Mouse (Mus musculus) WW6 (cell line): Measurements from ENCODE around the gene Cpeb2.

Experiments used
- DNase-seq: peaks from one replicate; pipeline ENCODE4 v3.0.0-alpha.2; 2013; ENCODE audit warnings: low read depth, low spot score

Gene Cpeb2

DNA sequence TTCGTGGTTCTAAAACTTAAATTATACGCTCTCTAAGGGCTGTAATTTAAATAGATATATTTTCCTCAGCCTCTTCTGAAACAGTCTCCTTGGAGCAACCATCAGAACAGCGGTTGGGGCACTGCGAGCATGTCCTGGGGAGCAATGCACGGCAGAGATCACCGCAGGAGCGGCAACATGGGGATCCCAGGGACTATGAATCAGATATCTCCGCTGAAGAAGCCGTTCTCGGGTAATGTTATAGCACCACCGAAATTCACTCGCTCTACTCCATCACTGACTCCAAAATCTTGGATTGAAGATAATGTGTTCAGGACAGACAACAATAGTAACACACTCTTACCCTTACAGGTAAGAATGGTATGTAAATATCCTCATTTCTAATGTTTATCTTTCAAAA, 4.3 kb downstream of the Cpeb2 start:
- DNase-seq = no peak

DNA sequence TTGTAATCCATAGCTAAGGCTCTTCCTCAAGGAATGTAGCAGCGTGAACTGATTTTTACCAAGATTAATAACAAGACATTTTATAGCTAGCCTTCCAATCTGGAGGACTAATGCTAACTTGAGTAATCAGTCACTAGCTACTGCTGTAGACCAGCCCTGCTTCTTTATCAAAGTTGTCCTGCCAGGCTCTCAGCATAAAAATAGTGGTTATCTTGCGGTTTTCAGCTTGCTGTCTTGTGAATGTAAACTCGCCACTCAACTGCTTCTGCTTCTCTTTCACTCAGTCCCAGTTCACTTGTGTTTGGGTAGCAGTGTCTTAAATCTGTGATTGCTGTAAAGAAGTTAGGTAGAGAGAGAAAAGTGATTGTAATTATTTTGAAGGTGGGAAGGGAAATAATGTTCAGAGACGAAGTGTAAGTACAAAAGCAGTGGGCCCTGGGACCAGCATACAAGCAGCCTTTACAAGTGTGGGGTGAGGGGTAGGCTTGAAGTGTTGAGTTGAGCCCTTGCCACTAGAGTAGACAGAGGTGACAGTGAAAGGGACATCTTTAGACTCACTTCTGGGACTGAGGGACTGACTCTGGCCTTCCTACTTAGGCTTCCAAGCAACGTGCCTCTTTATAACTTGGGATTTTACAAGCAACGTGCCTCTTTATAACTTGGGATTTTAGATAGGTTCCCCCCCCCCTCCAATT, 6.3 kb downstream of the Cpeb2 start:
- DNase-seq = no peak

DNA sequence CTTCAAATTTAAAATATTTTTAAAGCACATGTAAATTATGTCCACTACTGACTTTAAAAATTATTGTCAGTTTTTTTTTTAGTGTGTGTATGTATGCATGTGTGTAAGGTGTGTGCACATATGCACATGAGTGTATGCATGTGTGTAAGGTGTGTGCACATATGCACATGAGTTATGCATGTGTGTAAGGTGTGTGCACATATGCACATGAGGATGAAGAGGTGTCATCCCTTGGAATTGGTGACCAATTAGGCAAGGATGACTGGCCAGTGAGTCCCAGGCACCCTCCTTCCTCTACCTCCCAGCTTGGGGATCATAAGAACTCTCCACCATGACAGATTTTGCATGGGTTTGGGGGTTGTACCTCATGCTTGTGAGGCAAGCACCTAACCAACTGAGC, 7.8 kb downstream of the Cpeb2 start:
- DNase-seq = no peak

DNA sequence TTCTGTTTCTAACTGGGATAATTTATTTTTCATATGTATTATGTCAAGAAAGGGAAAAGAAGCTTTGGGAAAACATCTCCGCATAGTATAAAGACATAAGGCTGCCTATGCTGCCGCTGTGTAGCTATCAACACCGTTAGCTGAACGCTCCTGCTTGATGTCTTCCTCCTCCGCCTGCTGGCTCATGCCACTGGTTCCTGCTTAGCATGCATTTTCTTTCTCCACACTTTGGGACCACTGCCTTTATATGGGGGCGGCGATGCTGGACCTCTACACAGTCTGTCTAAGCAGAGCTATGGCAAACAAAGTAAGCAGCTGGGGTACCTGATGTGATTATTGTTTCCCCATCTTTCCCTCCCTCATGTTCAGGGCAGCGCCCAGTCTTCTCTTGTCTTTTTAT, 13.3 kb downstream of the Cpeb2 start:
- no peak for DNase-seq

DNA sequence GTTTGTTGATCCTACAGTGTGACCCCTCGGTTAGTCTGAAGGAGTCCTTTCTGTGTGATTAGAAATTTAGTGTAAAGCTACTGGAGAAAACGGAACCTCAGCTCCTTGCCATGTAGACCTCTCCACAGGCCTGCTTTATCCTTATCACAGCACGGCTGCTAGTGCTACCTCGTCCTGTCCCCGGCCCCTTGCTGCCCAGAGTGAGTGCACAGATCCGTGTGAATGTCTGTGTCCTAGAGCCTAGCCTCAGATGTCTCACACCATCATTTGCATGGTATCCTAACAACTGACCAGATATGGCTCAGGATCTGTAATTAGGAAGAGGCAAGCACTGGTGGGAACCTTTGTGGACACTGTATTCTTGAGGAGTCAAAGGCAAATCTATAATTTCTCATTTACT, 14.0 kb downstream of the Cpeb2 start:
- no peak for DNase-seq

DNA sequence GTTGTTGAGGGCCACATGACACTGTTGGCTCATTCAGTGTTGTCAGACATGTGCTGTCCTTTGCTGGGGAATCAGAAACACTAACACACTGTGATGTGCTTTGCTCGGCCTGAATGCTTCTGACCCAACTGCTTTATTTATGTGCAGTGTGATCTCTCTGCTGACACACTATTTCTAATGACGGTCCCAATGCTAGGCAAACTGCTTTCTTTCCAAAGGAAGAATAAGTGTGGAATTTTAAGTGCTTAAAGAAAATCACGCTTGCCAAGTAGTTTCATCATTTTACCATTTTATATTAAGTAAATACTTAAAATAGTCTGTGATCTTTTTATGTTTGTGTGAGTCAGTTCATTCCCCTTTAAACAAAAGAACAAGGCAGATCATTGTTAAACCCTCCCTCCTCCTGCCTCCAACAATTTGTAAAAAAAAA, 15.0 kb downstream of the Cpeb2 start:
- DNase-seq = no peak

DNA sequence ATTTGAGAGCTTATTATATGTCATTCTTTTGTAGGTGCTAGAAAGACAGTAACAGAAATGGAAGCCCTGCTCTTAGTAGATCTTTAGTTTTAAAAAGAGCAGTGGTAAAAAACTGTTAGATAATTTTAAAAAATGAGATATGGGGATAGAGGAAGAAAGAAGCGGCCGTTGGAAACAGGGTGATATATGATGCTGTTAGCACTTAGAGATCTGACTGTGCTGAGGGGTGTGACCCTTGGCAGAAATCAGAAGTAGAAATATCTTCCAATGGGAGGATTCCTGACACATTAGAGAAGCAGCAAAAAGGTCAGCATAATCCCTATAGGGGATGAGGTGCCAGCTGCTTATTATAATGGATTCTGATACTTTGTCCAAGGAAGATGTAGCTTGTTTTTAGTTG, 24.5 kb downstream of the Cpeb2 start:
- no peak for DNase-seq

DNA sequence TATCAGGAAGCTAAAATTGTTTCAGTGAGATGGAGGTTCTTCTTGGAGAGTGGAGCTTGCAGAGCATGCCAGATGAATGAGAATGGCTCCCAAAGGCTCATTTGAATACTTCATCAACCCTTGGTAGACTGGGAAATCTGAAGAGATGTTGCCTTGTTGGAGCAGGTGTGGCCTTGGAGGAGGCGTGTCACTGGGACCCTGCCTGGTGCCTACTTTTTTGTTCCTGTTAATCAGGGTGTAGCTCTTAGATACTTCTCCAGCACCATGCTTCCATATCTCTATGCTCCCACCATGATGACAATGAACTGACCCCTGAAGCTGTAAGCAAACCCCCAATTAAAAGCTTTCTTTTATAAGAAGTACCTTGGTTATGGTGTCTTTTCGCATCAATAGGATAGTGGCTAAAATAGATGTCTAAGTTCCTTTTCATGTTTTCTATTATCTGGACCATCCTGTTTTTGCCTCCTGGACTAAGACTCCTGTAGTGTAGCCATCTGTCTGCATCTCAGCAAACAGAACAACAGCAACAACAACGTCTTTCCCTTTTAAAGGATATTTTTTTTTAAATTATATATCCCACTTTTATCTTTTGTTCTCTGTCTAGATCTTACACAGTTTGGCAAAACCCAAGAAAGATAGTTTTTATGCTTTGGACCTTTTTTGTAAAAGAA, 25.6 kb downstream of the Cpeb2 start:
- DNase-seq = no peak

DNA sequence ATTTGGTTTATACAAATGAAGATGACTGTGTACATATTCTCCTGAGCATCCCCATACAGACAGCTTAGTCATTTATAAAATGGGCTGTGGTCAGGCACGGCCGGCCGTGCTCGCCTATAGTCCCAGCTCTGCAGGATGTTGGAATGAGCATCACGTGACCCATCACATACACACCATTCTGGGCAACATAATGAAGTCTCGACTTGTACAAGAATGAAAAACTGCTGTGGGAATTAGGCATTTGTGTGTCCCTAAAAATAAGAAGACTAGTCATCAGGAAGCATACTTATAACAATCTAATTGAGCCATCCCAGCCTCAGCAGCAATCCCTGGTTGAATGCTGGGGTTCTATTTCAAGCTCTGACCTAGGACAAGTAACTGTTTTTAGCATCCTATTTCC, 28.8 kb downstream of the Cpeb2 start:
- no peak for DNase-seq

DNA sequence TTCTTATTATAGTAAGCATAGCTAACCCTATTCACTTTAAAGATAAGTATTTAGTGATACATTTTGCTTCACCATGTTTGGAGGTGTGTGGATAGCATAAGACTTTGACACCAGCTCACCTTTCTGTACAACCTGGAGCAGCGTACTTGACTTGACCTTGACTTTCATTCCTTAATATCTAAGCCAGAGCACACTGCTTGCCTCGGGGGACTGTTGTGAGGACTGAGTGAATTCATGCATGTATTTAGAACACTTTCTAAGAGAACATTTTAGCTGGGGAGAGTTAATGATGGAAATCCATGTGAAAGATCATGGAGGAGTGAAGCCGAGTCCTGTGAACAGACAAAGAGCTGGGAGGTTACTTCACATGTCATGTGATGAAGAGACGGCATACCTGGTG, 31.0 kb downstream of the Cpeb2 start:
- DNase-seq = no peak

DNA sequence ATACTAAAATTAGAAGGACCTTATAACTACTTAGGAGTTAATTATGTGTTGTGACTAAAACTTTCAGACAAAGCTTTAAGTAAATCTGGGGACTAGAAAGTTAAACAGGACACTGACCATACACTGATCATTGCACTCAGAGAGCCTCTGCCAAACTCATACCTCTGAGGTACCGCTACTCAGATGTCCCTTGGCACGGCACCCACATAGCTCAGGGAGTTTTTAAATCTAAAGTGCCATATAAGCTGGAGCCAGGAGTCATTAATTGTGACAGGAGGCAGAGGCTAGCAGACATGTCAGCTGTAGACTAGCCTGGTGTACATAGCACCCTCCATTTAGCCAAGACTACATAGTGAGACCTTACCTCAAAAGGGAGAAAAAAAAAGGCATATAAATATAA, 31.7 kb downstream of the Cpeb2 start:
- no peak for DNase-seq

DNA sequence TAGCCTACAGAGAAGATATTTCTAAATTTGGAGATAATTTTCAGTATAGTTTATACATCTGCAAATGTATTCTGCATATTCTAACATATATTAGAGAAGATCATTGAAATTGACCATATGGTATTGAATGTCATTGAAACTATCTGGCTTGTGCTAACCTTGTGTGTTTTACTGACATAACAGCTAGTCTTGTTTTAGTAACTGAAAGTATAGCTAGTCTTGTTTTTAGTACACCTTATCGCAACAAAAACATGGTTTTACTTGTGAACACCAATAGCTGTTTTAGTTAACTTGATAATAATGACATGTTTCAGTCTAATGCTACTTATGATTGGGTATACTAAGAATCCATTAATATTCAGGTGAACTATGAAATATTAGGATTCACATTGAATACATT, 45.0 kb downstream of the Cpeb2 start:
- DNase-seq = no peak

DNA sequence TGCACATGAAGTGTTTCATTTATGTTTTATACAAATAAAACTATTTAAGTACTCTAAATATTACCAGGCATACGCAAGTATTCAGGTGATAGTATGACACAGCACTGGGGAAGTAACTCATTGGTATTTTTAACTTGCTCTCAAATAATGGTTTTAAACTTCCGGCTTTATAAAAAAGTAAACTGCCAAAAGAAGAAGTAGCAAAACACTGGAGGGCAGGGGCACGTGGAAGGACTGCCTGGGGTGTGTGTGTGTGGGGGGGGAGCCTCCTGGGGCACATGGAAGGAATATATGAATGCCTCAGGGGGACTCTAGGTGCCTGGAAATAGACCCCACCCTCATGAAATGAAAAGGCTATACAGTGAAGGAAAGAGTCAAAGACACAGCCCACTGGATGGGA, 46.8 kb downstream of the Cpeb2 start:
- no peak for DNase-seq

DNA sequence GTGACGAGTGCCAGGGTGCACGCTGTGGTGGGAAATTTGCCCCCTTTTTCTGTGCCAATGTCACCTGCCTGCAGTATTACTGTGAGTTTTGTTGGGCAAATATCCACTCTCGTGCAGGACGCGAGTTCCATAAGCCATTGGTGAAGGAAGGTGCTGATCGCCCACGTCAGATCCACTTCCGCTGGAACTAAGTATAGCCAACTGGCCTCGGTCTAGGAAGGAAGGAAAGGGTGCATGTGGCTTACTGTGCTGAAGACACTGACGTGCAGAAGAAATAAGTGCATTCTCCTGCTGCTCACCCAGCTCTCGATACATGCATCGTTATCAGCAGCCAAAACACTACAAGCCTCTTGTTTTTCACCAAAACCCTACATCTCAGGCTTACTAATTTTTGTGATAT, 52.8 kb downstream of the Cpeb2 start:
- DNase-seq = no peak

DNA sequence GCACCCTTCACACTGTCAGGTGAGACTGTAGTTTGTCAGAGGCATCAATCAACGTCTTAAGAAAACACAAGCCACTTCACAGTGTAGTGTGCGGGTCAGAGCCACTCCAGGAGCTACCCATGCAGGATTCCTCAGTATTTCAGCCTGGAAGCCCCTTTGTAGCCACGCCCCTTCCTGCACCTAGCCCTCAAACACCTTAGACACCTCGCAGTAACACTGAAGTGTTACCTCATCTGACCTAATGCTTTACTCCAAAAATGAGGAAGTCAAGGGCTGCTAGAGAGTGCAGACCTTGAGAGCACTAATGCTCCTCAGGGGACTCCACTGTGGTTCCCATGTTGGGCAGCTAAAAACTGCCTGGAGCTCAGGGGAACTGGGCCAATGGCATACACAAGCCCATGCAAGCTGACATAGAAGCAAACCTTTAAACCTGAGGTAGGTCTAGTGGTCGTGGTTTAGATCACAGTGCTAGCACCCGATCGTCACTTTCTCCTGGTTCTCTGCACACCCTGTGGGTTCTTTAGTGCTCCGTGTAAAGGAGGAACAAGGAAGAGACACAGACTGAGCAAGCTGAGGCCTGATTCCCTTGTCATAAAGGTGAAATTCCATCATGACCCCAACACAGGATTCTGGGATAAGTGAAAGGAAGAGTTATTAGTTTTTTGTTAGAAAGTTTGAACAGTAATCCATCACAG, 56.9 kb downstream of the Cpeb2 start:
- DNase-seq = no peak

DNA sequence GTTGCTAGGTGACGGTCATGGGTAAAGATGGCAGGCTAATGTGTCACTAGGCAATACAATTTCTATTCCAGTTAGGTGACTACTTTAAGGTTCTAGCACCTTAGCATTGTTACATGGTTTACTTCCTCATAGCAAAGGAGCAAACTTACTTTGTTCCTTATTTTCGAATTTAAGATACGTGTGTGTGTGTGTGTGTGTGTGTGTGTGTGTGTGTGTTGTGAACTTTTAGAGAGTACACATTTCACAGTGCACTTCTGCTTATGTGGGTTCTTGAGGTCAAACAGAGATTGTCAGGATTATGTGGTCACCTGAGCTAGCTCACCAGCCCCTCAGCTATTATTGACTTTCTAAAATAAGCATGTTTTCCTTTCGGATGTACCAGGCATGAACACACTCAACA, 60.2 kb downstream of the Cpeb2 start:
- DNase-seq = no peak

DNA sequence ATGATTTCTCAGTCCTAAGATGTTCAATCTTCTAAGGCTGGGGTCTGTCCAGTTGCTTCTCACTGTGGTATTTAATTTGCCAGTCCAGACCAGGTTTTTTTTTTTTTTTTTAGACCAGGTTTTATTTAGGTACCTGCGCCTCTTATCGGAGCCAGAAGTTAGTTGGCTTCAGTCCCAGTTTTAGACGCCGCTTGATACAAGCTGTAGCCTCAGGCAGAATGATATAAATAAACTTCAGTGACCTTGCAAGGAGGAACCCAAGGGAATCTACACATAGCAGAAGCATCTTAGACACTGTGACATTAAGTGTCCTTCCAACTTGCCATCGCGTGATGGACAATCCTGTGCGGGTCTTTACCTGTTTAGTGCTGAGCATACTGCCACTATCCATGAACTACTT, 64.5 kb downstream of the Cpeb2 start:
- DNase-seq = no peak

DNA sequence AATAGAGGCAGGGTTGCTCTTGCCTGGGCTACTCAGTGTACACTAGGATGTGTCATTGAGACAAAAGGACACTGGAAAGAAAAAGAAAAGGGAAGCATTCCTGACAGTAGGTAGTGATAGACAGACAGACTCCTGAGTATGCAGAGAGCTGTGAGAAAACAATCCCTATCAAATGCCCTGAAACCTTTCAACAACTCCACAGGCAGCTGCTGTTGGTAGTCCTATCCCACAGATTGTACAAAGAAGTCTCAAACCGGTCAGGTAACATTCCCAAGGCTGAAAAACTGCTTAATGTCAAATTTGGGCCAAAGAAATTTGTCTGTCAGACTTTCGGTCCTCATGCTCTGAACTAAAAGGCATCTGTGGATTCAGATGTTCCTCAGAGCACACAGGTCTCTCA, 66.0 kb downstream of the Cpeb2 start:
- no peak for DNase-seq

DNA sequence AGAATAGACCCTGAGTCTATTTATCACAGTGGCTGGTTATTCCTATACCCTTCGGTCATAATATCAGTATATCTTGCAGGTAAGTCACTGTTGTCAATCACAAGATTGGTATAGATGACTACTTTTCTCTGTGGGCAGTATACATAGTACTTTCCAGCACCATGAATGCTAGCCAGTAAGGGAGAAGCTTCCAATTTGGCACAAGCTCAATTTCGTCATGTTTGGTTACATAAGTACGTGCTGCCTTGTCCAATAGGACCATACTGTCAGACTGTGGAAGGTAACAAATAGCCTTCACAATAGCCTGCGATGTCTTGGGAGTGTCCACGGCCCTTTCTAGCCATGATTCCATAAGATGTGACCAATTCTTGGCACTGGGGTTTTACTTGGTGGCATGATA, 67.1 kb downstream of the Cpeb2 start:
- DNase-seq = no peak

DNA sequence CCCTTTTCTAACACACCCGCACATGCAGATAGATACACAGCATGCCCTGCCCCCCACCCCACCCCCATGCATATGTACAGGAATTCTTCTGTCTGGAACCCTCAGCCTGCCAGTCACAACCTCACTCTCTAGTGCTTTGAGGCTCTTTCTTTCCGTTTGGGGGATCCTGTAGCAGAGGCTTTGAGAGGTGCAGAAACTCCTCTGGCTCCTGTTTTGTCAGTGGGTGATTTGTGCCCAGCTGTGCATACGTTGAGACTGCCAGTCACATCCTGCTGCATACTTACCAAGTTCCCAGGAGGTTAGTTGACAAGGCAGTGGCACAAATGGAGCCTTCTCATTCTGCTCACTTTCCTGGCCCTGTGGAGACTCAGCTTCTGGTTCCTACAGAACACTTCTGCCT, 68.0 kb downstream of the Cpeb2 start:
- no peak for DNase-seq

DNA sequence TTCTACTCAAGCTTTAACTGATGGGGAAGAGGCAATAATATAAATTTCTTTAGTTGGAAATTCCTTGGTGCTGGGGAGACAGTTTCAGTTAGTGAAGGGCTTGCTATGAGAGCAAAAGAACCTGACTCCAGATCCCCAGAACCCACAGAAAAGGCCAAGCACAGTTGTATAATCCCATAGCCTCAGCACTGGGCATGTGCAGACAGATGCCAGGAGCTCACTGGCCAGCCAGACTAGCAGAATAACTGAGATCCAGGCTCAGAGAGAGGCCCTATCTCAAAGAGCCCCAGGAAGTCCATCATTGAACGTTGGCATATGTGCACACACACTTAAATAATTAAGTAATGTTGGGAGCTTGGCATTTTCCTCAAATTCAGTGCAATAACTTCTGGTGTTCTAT, 70.5 kb downstream of the Cpeb2 start:
- DNase-seq = no peak

DNA sequence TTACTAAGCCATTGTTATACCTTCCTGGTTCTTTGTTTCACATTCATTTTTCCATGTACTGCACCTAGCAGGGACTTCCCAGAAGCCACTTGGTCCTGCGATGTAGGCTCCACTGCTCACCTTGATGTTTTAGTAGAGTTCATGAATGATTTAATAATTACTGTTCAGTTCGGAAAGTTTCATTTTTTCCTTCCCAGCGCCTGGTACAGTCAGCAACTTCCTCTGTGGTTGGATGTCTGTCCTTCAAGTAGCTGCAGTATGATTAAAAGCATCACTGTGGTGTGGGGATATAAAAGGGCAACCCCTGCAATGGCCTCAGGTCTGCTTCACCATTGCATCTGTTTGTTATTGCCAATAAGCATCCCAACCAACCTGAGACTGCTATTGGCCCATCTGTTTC, 72.5 kb downstream of the Cpeb2 start:
- DNase-seq = no peak

DNA sequence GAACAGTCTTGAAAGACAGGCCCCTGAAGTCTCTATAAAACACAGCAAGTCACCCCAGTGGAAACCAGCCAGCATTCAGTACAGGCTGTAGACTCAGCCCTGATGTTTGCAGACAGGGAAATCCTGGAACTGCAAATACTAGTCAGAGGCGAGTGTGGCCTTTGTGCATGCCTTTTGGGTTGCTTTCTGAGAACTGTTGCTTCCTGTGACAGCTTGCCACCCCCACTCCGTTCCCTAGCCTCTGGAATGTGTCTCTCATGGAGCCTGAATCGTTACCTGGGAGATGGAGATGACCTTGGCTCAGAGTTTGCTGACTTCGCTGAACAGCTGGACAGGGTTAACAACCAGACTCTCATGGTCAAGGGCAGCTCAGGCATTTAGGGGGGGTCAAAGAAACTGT, 77.0 kb downstream of the Cpeb2 start:
- DNase-seq = no peak
